Mouse (Mus musculus) kidney, postnatal 0 days (tissue): ENCODE results near the gene Trmu. TPM values are rescaled to one million over a fixed set of nuclear protein-coding genes. Genes with fewer than 3 reads are reported as not detected.
A peak's percentile ranks its signal among the peaks of the same experiment; 100 is the strongest.

Source experiments
- ATAC-seq: fragments of 200-750 bp; cut with Nextera tagmentation; replicated peaks from 2 replicates; pipeline ENCODE4 v1.8.0; 2017; ENCODE audit warnings: low read depth, moderate number of reproducible peaks, moderate TSS enrichment, moderate library complexity; ENCODE audit not compliant: low FRiP score
- DNase-seq: peaks from one replicate; pipeline ENCODE4 v3.0.0-alpha.2; 2016; ENCODE audit warnings: low spot score
- H3K27ac ChIP-seq: fragments of 300-500 bp; sonication (generic); 2 replicates; pipeline ENCODE4 v1.5.1; 2014; ENCODE audit warnings: mild to moderate bottlenecking
- H3K27me3 ChIP-seq: fragments of 300-500 bp; sonication (generic); 2 replicates; pipeline ENCODE4 v1.6.1; 2014; ENCODE audit warnings: low read length, mixed read lengths; ENCODE audit not compliant: insufficient read depth
- H3K36me3 ChIP-seq: fragments of 300-500 bp; sonication (generic); 2 replicates; pipeline ENCODE4 v1.6.1; 2014; ENCODE audit warnings: low read length, mixed read lengths; ENCODE audit not compliant: insufficient read depth
- H3K4me1 ChIP-seq: fragments of 300-500 bp; sonication (generic); replicated peaks from 2 replicates; pipeline ENCODE4 v1.6.1; 2014; ENCODE audit warnings: antibody characterized with exemption, low read length, mixed read lengths; ENCODE audit not compliant: insufficient read depth
- H3K4me2 ChIP-seq: fragments of 300-500 bp; sonication (generic); 2 replicates; pipeline ENCODE4 v1.6.1; 2014; ENCODE audit warnings: mild to moderate bottlenecking, low read length, moderate library complexity, mixed read lengths
- H3K4me3 ChIP-seq: fragments of 300-500 bp; sonication (generic); replicated peaks from 2 replicates; pipeline ENCODE4 v1.5.1; 2014; ENCODE audit warnings: low read depth, low read length
- H3K9ac ChIP-seq: fragments of 300-500 bp; sonication (generic); 2 replicates; pipeline ENCODE4 v1.6.1; 2014; ENCODE audit warnings: low read depth, low read length
- H3K9me3 ChIP-seq: fragments of 300-500 bp; sonication (generic); replicated peaks from 2 replicates; pipeline ENCODE4 v1.6.1; 2016; ENCODE audit warnings: low read length, inconsistent platforms, mixed read lengths
- CTCF ChIP-seq: IDR thresholded peaks from 2 replicates; pipeline ENCODE4 v1.5.1; 2016; ENCODE audit warnings: antibody characterized with exemption, low read depth, mild to moderate bottlenecking, moderate library complexity
- WGBS: fragments of 180-500 bp; shearing (Covaris S2); extraction: QIAGEN DNeasy Blood & Tissue Kit; methylation state at CpG from one replicate; pipeline ENCODE4 v1.1.7; 2014; 5-methylcytosine and 5-hydroxymethylcytosine counted together
- polyA plus RNA-seq: library from polyadenylated mRNA; unstranded; fragments of >200 nt; fragmentation: Nextera tagmentation; extraction: Ambion mirVana; gene quantifications from 2 replicates; pipeline ENCODE4 v1.2.1, GENCODE M21; 2015

The Trmu gene
- polyA plus RNA-seq, 1 experiment from 2014 or later: 37.1 TPM

GRCm38 (mm10) chr15:85892498-85893118 lies 13.5 kb downstream of the Trmu start:
- H3K36me3 ChIP-seq: peaks cover 70% of the 10 kb centered on the region
- H3K27ac ChIP-seq: no peak overlapping the region
- H3K27me3 ChIP-seq: no peaks in the 10 kb centered on the region
- ATAC-seq: no peak
- WGBS: 77% methylated on average over 13 of the region's 13 CpGs
- TF ChIP-seq CTCF: no peak
- no peak overlapping the region for H3K9ac ChIP-seq
- no peak overlapping the region for H3K4me3 ChIP-seq
- no peaks in the 10 kb centered on the region for H3K4me1 ChIP-seq
- DNase-seq: no peak
- no peak overlapping the region for H3K4me2 ChIP-seq
- no peaks in the 10 kb centered on the region for H3K9me3 ChIP-seq

GRCm38 (mm10) chr15:85893871-85894270 lies 14.8 kb downstream of the Trmu start:
- DNase-seq (no peak), ATAC-seq (no peak)
- Histone ChIP-seq H3K27me3 (no peaks in the 10 kb centered on the region), H3K9me3 (no peaks in the 10 kb centered on the region), H3K4me1 (no peaks in the 10 kb centered on the region), H3K9ac (no peak overlapping the region), H3K36me3 (peaks cover 77% of the 10 kb centered on the region), H3K4me3 (no peak overlapping the region), H3K27ac (no peak overlapping the region), H3K4me2 (no peak overlapping the region)
- no peak for TF ChIP-seq CTCF
- WGBS: 94% methylated on average over 7 of the region's 7 CpGs

- H3K27me3 ChIP-seq: no peaks in the 10 kb centered on the region
- no peak overlapping the region for H3K27ac ChIP-seq
- H3K4me2 ChIP-seq: no peak overlapping the region
- no peak overlapping the region for H3K9ac ChIP-seq
- WGBS: 19% methylated on average over 8 of the region's 8 CpGs
- peak; percentile 78 for DNase-seq
- ATAC-seq: peak; percentile 43
- peaks cover 67% of the 10 kb centered on the region for H3K36me3 ChIP-seq
- peak; percentile 95 for TF ChIP-seq CTCF
- no peak overlapping the region for H3K4me3 ChIP-seq
- no peaks in the 10 kb centered on the region for H3K9me3 ChIP-seq
- H3K4me1 ChIP-seq: no peaks in the 10 kb centered on the region
Observed at GRCm38 (mm10) chr15:85896284-85896683, 17.2 kb downstream of the Trmu start.

GRCm38 (mm10) chr15:85897113-85897512 lies 18.0 kb downstream of the Trmu start:
- H3K36me3 ChIP-seq: peaks cover 63% of the 10 kb centered on the region
- TF ChIP-seq CTCF: no peak
- 64% methylated on average over 10 of the region's 10 CpGs for WGBS

GRCm38 (mm10) chr15:85899396-85899795 lies 20.3 kb downstream of the Trmu start:
- DNase-seq (no peak), ATAC-seq (no peak)
- Histone ChIP-seq H3K27ac (no peak overlapping the region), H3K4me1 (no peaks in the 10 kb centered on the region), H3K27me3 (no peaks in the 10 kb centered on the region), H3K36me3 (peaks cover 43% of the 10 kb centered on the region), H3K9ac (no peak overlapping the region), H3K4me3 (no peak overlapping the region), H3K9me3 (no peaks in the 10 kb centered on the region), H3K4me2 (no peak overlapping the region)
- WGBS: 65% methylated on average over 6 of the region's 6 CpGs
- no peak for TF ChIP-seq CTCF

More at GRCm38 (mm10) chr15:85897113-85897512, 18.0 kb downstream of the Trmu start:
- DNase-seq (no peak), ATAC-seq (no peak)
- Histone ChIP-seq H3K9me3 (no peaks in the 10 kb centered on the region), H3K27ac (no peak overlapping the region), H3K4me2 (no peak overlapping the region), H3K4me1 (no peaks in the 10 kb centered on the region), H3K27me3 (no peaks in the 10 kb centered on the region), H3K4me3 (no peak overlapping the region), H3K9ac (no peak overlapping the region)

- no peak for ATAC-seq
- peaks cover 36% of the 10 kb centered on the region for H3K36me3 ChIP-seq
Observed at GRCm38 (mm10) chr15:85900318-85900717, 21.2 kb downstream of the Trmu start.

GRCm38 (mm10) chr15:85900801-85901200 lies 21.7 kb downstream of the Trmu start:
- TF ChIP-seq CTCF: no peak
- ATAC-seq (no peak), DNase-seq (no peak)
- H3K4me1 ChIP-seq: no peaks in the 10 kb centered on the region
- 77% methylated on average over 12 of the region's 12 CpGs for WGBS
- H3K27ac ChIP-seq: no peak overlapping the region
- H3K36me3 ChIP-seq: peaks cover 31% of the 10 kb centered on the region
- H3K4me2 ChIP-seq: no peak overlapping the region
- no peak overlapping the region for H3K4me3 ChIP-seq
- H3K9me3 ChIP-seq: no peaks in the 10 kb centered on the region
- no peak overlapping the region for H3K9ac ChIP-seq
- H3K27me3 ChIP-seq: no peaks in the 10 kb centered on the region

More at GRCm38 (mm10) chr15:85900318-85900717, 21.2 kb downstream of the Trmu start:
- Histone ChIP-seq H3K9ac (no peak overlapping the region), H3K9me3 (no peaks in the 10 kb centered on the region), H3K4me1 (no peaks in the 10 kb centered on the region), H3K27me3 (no peaks in the 10 kb centered on the region), H3K4me3 (no peak overlapping the region), H3K27ac (no peak overlapping the region), H3K4me2 (no peak overlapping the region)
- no peak for DNase-seq
- no peak for TF ChIP-seq CTCF
- 82% methylated on average over 8 of the region's 8 CpGs for WGBS
